Mouse (Mus musculus) CH12.LX (cell line): ENCODE measurements around the gene Gabra5.

Source experiments
- CTCF ChIP-seq, 2 experiments: IDR thresholded peaks in 1 of 2; conservative IDR thresholded peaks in 1 of 2; 2 replicates each; pipeline ENCODE4 v1.5.1; 2011 to 2012; ENCODE audit warnings: low read depth in 2 of 2, low read length in 2 of 2, improper control_type of control experiment in 1 of 2, inconsistent platforms in 1 of 2, mild to moderate bottlenecking in 1 of 2, moderate library complexity in 1 of 2
- MYC ChIP-seq: IDR thresholded peaks from 2 replicates; pipeline ENCODE4 v1.6.1; 2011; ENCODE audit warnings: low read depth, mild to moderate bottlenecking, improper control_type of control experiment, low read length
- POLR2AphosphoS2 ChIP-seq: IDR thresholded peaks from 2 replicates; pipeline ENCODE4 v1.6.1; 2011; ENCODE audit warnings: low read depth, low read length, improper control_type of control experiment
- RAD21 ChIP-seq: IDR thresholded peaks from 2 replicates; pipeline ENCODE4 v1.6.1; 2011; ENCODE audit warnings: low read depth, mild to moderate bottlenecking, low read length, improper control_type of control experiment, moderate library complexity
- ZMIZ1 ChIP-seq: IDR thresholded peaks from 2 replicates; pipeline ENCODE4 v1.6.1; 2012; ENCODE audit warnings: low read depth, mild to moderate bottlenecking, inconsistent platforms, low read length, improper control_type of control experiment

- no peak for TF ChIP-seq RAD21
- TF ChIP-seq CTCF (conservative IDR thresholded peaks at IDR 0.05 in 1 of 2, IDR thresholded peaks at IDR 0.05 in 1 of 2; ENCODE audit: low read depth in 2 of 2, low read length in 2 of 2), result no peak
- TF ChIP-seq POLR2AphosphoS2, result no peak
- no peak for TF ChIP-seq MYC
- TF ChIP-seq ZMIZ1, result no peak
Observed at GRCm38 (mm10) chr7:57357871-57358540, 151.9 kb downstream of the Gabra5 start.
